Mouse (Mus musculus) brain, embryonic 14.5 days (tissue): ENCODE results near the gene Pinlyp.

Experiments used
- CTCF ChIP-seq: fragments of 200-500 bp; IDR thresholded peaks from 2 replicates; pipeline ENCODE4 v1.5.1; 2012; ENCODE audit warnings: inconsistent platforms, mild to moderate bottlenecking, moderate library complexity, borderline replicate concordance; ENCODE audit not compliant: insufficient read depth, insufficient read length; ENCODE audit errors: extremely low read depth
- POLR2A ChIP-seq: fragments of 200-500 bp; IDR thresholded peaks from 2 replicates; pipeline ENCODE4 v1.6.1; 2012; ENCODE audit warnings: mild to moderate bottlenecking, inconsistent platforms, borderline replicate concordance; ENCODE audit not compliant: poor library complexity, insufficient read depth, insufficient read length, severe bottlenecking; ENCODE audit errors: extremely low read depth

DNA sequence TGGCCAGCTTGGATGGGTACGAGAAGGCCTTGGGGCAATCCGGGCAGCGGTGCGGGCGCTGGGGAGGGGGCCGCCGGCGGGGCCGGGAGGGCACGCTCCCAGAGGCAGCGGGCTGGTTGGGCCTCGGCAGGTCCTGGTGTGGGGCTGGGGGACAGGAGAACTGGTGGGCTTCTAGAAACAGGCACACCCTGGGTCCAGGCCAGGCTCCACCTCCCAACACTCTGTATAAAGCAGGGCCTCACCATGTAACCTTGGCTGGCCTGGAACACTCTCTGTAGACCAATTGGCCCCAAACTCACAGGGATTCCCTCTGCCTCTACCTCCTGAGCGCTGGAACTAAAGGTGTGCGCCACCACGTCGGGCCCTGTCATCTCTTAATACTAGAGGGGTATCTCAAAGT lies 40.1 kb upstream of the Pinlyp start:
- TF ChIP-seq CTCF: no peak
- no peak for TF ChIP-seq POLR2A
